Mouse (Mus musculus) hematopoietic stem cell, adult 5-6 weeks (primary cell): ENCODE results near the gene Plcg1. TPM values are rescaled to one million over a fixed set of nuclear protein-coding genes. Genes with fewer than 3 reads are reported as not detected.

Experiments
- ATAC-seq, 2 experiments: fragments of 125-278 bp in 1 of 2; replicated peaks in 1 of 2; 2 replicates each; pipeline ENCODE4 v1.8.0; 2016 to 2017; ENCODE audit warnings: inconsistent platforms in 2 of 2, mild to moderate bottlenecking in 2 of 2, moderate number of reproducible peaks in 2 of 2, low read depth in 1 of 2, moderate TSS enrichment in 1 of 2; ENCODE audit not compliant: low FRiP score in 2 of 2, poor library complexity in 2 of 2, severe bottlenecking in 2 of 2, insufficient read depth in 1 of 2, low TSS enrichment in 1 of 2
- total RNA-seq: library from RNA; stranded (forward); fragments of 172-1452, 232-1000 nt; gene quantifications from 2 replicates; pipeline ENCODE4 v1.2.3, GENCODE M21; 2017

The Plcg1 gene
- 68.4 and 90.4 TPM in 2 replicates for total RNA-seq

DNA sequence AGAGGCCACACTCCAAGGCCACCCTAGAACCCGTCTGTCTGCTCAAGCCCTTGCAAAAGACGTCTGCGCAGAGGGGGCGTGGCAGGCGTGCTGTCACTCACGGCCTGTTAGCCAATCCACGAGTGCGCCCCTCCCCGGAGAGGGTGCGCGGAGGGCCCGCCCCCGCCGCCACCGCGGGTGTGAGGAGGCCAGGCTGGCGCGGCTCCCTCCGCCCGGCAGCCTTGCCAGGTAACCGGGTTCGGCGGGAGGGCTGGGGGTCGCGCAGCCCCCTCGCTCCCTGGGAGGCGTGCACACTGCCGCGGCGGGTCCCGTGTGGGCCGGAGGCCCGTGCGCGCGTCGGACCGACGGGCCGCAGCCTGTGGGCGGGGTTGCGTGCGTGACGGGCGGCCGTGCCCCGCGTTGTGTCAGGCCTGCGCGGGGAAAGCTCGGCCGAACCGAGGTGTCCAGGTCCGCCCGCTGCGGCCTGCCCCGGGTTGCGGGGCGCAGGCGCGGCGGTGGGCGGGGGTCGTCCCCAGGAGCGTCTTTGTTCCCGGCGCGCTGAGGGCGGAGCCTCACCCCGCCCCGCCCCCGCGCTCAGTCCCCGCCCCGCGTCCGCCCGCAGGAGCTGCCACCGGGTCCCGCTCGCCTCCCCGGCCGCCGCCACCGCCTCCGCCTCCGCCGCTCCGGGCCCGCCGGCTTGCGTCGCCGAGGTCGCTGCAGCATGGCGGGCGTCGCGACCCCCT is at the start of gene Plcg1:
Gene Plcg1 (plus strand): TSS at position 184 of the 722 bp plus-strand sequence.
- ATAC-seq: peak; percentile 83

DNA sequence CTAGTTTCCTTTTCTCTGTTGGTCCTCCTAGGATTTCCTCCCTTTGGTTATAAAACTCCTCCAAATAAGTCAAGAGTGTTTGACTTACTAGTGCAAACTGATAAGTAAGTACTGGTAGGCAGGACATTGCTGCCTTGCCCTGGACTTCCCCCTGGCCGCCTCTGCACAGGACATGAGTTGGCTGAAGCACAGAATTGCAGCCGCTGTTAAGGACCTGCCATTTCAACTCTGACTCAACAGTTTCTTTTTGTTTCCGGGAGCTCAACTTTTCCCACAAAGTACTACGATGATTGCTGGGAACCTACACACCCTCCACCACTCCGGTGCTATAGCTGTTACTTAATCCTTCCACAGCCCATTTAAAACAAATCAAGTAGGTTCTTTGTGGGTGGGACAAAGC is 30.8 kb upstream of the Plcg1 start:
- peak; percentile 90 to 94 for ATAC-seq

DNA sequence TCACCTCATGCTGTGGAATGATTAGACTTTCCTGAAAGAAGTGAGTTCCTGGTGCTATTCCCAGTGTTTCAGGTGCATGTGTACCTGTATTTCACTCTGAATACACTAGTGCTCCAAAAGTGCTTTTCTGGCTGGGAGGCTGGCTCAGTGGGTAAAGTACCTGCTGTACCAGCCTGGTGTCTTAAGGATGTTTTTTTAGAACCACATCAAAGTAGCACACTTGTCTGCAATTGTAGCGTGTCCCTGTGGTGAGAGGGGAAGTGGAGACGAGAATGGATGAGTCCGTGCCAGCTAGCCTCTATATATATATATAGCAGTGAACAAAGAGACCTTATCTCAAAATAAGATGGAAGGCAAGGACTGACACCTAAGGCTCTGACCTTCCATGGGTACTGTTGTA is 29.5 kb upstream of the Plcg1 start:
- no peak for ATAC-seq

DNA sequence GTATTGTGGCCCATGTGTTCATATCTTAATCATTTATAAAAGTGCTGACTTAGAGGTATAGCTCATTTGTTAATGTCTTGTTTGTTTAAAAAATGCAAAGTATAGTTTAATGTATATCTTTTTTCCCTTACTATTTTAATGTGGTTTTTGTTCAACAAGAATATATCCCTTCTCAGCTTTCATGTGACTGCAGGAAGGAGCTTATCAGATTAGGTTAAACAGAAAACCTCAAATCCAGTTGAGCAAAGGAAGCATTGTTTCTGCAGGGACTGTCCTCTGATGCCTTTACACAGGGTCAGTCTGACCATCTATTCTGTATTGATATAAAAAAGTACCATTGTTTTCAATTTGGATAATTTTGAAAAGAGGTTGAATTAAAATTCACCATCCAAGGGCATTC is 28.3 kb upstream of the Plcg1 start:
- no peak for ATAC-seq

DNA sequence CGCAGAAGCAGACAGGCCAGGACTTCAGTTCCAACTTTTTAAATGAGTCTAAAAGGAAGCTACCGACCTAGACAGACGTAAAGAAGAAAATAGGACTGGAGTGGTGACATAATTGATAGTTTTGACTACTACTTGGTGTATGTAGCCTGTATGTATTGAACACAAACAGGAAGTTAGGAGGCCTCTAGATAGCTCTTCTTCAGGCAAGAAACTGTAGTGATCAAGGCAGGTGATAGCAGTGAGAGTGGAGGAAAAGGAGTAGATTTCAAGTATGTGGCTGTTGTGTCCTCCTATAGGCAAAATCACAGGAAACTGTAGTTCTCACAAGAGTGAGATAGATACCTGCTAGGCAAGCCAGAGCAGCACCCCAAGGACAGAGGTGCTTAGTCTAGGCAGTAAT is 23.4 kb upstream of the Plcg1 start:
- no peak for ATAC-seq

DNA sequence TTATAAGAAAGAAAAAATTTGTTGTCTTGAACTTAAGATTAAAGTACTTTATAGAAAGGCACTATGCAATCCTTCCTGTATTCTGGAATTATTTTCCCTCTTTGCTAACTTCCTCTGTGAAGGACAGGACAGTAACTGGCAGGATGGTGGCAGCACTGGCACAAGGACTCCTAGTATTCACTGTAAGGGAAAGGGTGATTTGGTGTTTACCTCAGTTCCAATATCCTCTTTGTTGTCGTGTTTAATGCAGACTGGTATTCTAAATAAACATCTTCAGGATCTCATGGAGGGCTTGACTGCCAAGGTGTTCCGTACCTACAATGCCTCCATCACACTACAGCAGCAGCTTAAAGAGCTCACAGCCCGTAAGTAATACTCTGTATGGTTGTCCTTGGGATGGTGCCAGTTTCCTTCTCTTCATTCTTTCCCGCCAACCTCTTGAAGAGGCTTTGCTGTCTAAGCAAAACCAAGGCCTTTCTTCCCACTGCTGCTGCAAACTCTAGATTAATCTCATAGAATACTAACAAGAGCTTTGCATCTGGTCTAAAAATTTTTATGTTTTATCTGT is 15.6 kb upstream of the Plcg1 start:
- ATAC-seq: no peak

DNA sequence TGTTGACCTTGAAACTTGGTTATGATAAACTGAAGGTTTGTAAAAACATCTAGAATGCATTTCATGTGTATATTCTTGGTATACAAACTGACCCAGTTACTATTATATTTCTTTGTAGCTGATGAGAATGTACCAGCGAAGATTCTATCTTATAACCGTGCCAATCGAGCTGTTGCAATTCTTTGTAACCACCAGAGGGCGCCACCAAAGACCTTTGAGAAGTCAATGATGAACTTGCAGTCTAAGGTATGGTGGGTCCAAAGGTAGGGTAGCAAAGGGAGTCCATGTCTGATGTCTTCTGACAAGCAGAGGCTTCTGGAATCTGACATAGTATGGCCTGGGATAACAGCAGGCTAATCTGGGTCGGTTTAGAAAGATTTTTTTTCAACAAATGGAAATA is 13.8 kb upstream of the Plcg1 start:
- ATAC-seq: peak in 1 of 2 experiments; percentile 64; a peak in 1 of 4 replicates

DNA sequence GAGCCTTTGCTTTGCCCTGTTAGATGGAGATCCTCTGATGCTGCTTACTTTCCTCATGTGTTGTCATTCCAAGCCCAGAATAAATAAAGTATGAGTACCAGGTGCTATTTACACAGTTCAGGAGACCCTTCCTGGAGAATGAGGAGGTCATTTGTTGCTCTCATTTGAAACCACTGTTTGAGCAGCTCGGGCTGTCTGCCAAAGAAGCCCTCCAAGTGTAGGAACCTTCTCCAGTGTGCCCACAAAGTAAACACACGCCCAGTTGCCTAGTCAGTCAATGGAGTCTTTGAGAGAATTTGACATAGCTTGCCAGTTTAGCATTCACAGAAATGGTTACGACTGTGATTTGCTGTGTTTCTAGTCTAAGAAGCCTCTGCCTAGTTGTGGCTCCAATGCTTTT is 12.3 kb upstream of the Plcg1 start:
- no peak for ATAC-seq

DNA sequence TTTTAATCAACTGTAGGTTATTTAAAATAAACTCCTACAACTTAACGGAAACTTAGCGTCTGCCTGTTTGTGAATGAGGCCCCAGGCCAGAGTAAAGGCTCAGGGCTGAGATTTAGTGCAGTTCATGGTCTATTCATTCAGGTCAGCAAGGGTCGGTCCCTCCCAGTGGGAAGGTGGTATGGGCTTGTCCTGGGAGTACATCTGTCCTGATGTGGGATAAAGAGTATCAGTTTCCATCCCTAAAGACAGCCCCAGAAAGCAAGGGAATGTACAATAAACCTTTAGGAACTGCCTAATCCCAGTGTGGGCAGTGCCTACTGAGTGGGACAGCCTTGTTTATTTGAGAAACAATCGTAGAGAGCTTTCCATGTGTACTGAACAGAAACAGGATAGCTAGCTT is 8.4 kb upstream of the Plcg1 start:
- ATAC-seq: no peak

DNA sequence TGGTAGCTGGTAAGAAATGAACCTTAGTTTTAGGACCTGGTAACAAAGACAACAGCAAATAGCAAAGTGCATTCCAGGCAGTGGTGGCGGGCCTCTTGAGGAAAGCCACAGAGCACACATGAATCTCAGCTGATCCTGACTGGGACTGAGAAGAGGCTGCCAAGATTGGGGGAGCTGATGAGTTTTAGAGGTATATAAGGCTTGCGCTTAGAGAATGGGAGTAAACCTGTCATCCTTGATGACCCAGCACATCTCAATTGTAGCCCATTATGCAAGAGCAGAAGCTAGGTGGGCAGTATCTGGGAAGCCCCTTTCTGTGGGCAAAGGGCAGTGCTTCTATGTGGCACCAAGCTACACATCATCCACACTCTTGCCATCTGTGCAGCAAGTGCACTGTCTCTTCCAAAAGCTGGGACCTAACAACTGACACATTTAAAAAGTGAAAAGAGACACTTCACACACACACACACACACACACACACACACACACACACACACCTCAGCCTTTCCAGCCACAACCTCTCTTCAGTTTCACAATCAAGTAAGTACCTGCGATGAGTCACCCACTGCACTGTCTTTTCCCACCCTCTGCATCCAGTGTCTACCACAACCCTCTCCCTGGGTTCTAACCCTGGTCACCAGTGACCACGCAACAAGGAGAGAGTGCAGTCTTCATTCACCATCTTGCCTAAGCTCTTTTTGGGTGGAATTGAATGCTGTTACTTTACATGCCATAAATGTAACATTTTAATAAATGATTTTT is 7.3 kb upstream of the Plcg1 start:
- ATAC-seq: no peak

DNA sequence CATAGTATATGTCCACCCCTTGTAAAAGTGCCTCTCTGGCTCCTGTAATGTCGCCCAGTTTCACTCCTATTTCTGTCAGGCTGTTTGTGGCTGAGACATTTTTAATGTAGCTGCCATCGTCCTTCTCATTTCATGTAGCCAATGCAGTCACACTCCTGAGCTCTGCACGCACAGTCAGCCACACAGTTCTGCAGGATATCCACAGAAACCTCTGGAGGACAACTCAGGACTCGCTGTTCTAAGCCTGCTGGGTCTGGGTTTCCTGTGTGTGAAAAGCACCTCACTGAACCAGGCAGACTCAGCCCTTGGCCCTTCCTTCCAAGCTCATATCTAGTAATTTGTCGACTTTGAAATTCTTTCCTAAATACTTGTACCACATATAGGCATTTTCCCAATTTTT is 6.6 kb upstream of the Plcg1 start:
- no peak for ATAC-seq

DNA sequence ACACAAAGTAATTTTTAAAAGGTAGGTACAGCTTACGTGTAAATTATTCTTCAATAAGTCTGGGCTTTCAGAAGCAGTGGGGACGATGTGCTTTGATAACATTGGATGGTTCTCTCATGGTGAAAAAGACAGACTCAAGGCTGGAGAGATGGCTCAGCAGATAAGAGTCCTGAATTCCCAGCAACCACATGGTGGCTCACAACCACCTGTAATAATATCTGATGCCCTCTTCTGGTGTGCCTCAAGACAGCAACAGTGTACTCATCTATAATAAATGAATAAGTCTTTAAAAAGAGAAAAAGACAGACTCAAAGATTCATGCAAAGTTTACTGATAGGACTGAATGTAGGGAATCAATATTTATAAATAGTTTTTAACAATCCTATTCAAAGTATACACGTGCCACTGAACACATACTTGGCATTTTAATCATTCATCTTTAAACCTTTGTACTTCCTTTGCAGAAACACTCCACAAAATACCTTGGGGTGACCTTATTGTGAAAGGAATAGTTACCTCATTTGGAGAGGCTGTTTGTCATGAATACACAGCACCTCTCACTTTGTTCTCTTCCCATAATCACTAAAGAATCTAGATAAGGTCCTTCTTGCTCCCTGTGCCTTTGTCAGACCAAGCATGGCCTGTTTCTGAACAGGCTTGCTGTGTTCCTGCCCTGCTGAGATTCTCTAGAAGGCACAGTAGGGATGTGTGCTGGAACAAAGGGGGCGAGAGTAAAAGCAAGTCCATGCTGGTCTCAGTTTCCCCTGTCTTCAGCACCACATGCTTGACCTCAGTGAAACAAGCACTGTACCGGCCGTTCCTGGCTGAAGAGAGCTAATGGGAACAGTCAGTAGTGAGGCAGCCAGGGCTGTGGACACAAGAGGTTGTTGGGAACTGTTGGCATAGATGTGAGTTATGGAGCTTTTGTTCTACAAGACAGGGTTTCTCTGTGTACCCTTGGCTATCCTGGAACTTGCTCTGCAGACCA is 4.9 kb upstream of the Plcg1 start:
- no peak for ATAC-seq

DNA sequence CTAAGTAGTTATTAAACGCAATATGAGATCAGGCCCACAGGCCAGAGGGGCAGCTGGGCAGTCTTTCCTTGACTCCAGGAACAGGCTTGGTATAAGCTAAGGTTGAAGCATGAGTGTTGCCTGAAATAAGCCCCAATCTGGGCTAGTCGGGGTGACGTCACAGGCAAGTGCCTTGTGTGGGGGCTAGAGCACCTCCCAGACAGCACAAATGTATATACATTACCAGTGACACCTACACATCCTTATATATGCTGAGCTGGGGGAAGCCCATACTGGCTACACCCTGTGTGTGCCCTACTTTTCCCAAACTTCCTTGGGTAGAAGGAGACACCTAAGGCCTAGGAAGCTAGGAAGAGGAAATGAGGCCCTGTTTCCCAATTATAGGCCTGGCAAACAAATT is 2.1 kb upstream of the Plcg1 start:
- no peak for ATAC-seq

DNA sequence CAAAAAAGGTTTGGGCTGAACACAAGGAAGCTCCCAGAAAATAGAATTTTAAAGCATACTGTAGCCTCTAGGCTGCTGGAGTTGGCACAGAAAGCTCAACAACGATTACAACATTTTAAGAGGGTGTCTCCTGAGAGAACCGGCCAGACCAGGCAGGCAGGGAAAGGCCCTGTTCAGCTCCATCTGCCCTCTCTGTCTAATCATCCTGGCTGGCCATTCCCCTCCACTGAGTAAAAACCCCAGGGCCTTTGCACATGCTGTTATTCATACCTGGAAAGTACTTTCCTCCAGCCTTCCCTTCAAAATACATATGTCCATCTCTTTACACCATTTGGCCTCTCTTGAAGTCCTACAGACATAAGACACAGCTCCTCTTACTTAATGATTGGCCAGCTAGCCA is 1.7 kb upstream of the Plcg1 start:
- ATAC-seq: no peak

DNA sequence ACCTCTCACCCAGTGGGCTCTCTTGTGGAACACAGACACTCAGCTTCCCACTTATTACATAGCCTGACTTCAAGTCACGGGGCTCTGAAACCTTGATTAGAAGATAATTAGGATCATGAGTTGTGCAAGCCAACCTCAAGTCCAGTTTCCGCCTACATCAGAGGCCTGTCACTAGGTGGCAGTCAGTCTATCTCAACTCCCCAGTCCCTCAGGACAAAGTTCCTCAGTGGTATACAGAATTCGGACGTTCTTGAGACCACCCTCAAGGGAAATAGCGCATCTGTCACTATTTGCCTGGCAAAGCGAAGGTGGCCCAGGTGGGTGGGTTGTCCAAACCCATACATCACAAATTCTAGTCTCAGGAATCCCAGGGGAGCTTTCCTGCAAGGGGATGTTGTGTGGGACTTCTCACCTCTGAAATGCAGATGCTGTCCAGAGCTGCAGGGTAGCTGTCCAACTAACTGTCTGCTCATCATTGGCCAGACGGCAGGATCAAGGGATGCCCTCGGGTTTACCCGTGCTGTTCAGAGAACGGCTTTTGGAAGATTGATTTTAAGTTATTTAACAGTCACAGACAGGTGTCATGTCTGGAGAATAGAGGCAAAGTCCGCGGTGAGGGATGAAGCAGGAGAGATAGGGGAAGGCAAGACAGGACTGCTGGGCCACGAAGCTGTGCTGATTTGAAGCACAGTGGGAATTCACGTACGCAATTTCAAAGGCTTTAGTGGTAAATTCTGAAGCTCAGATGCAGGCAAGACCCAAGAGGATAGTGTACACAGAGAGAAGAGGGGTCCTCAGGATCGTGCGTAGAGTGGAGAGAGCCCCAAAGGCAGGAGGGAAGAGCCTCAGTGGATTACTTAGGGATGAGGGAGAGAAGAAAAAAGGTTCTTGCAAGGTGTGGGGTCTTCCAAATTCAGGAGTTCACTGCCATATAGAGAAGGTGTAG is 976 bp upstream of the Plcg1 start:
- ATAC-seq: peak in 1 of 2 experiments; percentile 27; a peak in 1 of 4 replicates

DNA sequence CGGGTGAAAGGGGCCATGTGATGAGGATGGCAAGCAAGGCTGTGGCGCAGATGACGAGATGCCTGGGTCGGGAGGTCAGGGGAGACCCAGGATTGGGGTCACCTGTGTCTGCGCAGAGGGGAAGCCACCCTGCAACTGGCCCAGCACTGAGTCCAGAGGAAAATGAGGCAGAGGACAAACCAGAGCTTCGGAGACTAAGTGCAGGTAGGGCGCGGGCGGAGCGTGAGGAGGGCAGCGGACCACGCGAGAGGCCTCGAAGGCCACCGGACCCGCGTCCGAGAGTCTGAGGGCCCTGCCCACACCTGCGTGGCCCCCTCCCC is 343 bp upstream of the Plcg1 start:
- peak in 1 of 2 experiments; percentile 15; a peak in 3 of 4 replicates for ATAC-seq
